Mouse (Mus musculus) MEL (cell line): ENCODE data around the gene Mrpl24. TPM values are rescaled to one million over a fixed set of nuclear protein-coding genes. Genes with fewer than 3 reads are reported as not detected.

ENCODE experiments used
- DNase-seq: peaks from one replicate; pipeline ENCODE4 v3.0.0; 2011; ENCODE audit warnings: low read depth, low spot score
- H3K27ac ChIP-seq: 2 replicates; pipeline ENCODE4 v1.5.1; 2012; ENCODE audit warnings: low read depth, mild to moderate bottlenecking, control low read depth, low read length, moderate library complexity; ENCODE audit not compliant: control insufficient read depth
- H3K27me3 ChIP-seq, 2 experiments: fragments of 150-350 bp in 1 of 2; sonication (generic) in 1 of 2; 2 replicates each; pipeline ENCODE4 v1.6.1; 2012; ENCODE audit warnings: low read length in 2 of 2, mild to moderate bottlenecking in 2 of 2, improper control_type of control experiment in 1 of 2, moderate library complexity in 1 of 2; ENCODE audit not compliant: insufficient read depth in 2 of 2, control insufficient read depth in 1 of 2
- H3K36me3 ChIP-seq, 2 experiments: 2 replicates each; pipeline ENCODE4 v1.6.1; 2012 to 2014; ENCODE audit warnings: low read length in 2 of 2, improper control_type of control experiment in 1 of 2, inconsistent platforms in 1 of 2, mild to moderate bottlenecking in 1 of 2; ENCODE audit not compliant: insufficient read depth in 2 of 2, control insufficient read depth in 1 of 2
- H3K4me1 ChIP-seq, 2 experiments: fragments of 150-350 bp in 1 of 2; sonication (generic) in 1 of 2; 2 replicates each; pipeline ENCODE4 v1.6.1; 2012; ENCODE audit warnings: low read length in 2 of 2, improper control_type of control experiment in 1 of 2, mild to moderate bottlenecking in 1 of 2; ENCODE audit not compliant: insufficient read depth in 2 of 2, control insufficient read depth in 1 of 2
- H3K4me3 ChIP-seq, 2 experiments: fragments of 150-350 bp in 1 of 2; sonication (generic) in 1 of 2; 2 replicates each; pipeline ENCODE4 v1.5.1; 2012; ENCODE audit warnings: low read depth in 2 of 2, low read length in 2 of 2, mild to moderate bottlenecking in 2 of 2, moderate library complexity in 2 of 2, control low read depth in 1 of 2, improper control_type of control experiment in 1 of 2; ENCODE audit not compliant: control insufficient read depth in 1 of 2, insufficient read depth in 1 of 2
- H3K79me2 ChIP-seq: 2 replicates; pipeline ENCODE4 v1.6.1; 2012; ENCODE audit warnings: mild to moderate bottlenecking, low read length, moderate library complexity; ENCODE audit not compliant: control insufficient read depth, poor library complexity, insufficient read depth
- H3K9ac ChIP-seq: 2 replicates; pipeline ENCODE4 v1.6.1; 2012; ENCODE audit warnings: low read depth, mild to moderate bottlenecking, control low read depth, low read length, moderate library complexity; ENCODE audit not compliant: control insufficient read depth, poor library complexity, severe bottlenecking
- H3K9me3 ChIP-seq: fragments of 150-350 bp; sonication (generic); replicated peaks from 2 replicates; pipeline ENCODE4 v1.6.1; 2012; ENCODE audit warnings: mild to moderate bottlenecking, low read length, improper control_type of control experiment, moderate library complexity; ENCODE audit not compliant: insufficient read depth
- CHD1 ChIP-seq: IDR thresholded peaks from 2 replicates; pipeline ENCODE4 v1.6.1; 2012; ENCODE audit warnings: low read depth, mild to moderate bottlenecking, inconsistent platforms, low read length, improper control_type of control experiment
- ELF1 ChIP-seq: IDR thresholded peaks from 2 replicates; pipeline ENCODE4 v1.6.1; 2014; ENCODE audit warnings: low read depth, mild to moderate bottlenecking, inconsistent platforms, low read length, improper control_type of control experiment, moderate library complexity
- EP300 ChIP-seq, 2 experiments: IDR thresholded peaks; 2 replicates each; pipeline ENCODE4 v1.6.1; 2011; ENCODE audit warnings: improper control_type of control experiment in 2 of 2, low read length in 2 of 2, low read depth in 1 of 2, mild to moderate bottlenecking in 1 of 2
- ETS1 ChIP-seq: IDR thresholded peaks from 2 replicates; pipeline ENCODE4 v1.6.1; 2012; ENCODE audit warnings: low read depth, mild to moderate bottlenecking, inconsistent platforms, low read length, improper control_type of control experiment, moderate library complexity
- GABPA ChIP-seq: IDR thresholded peaks from 2 replicates; pipeline ENCODE4 v1.6.1; 2012; ENCODE audit warnings: low read depth, mild to moderate bottlenecking, inconsistent platforms, low read length, improper control_type of control experiment, moderate library complexity
- GATA1 ChIP-seq: IDR thresholded peaks from 2 replicates; pipeline ENCODE4 v1.6.1; 2011; ENCODE audit warnings: low read depth, low read length, improper control_type of control experiment
- HCFC1 ChIP-seq: IDR thresholded peaks from 2 replicates; pipeline ENCODE4 v1.6.1; 2012; ENCODE audit warnings: low read depth, mild to moderate bottlenecking, inconsistent platforms, low read length, improper control_type of control experiment, moderate library complexity
- KAT2A ChIP-seq: conservative IDR thresholded peaks from 2 replicates; pipeline ENCODE4 v1.6.1; 2012; ENCODE audit warnings: low read depth, low read length, improper control_type of control experiment, inconsistent platforms
- MAX ChIP-seq: IDR thresholded peaks from 2 replicates; pipeline ENCODE4 v1.6.1; 2011; ENCODE audit warnings: low read length, improper control_type of control experiment
- MAZ ChIP-seq: IDR thresholded peaks from 2 replicates; pipeline ENCODE4 v1.6.1; 2012; ENCODE audit warnings: low read depth, mild to moderate bottlenecking, inconsistent platforms, low read length, improper control_type of control experiment
- MXI1 ChIP-seq: IDR thresholded peaks from 2 replicates; pipeline ENCODE4 v1.6.1; 2011; ENCODE audit warnings: mild to moderate bottlenecking, low read depth, low read length, improper control_type of control experiment
- MYC ChIP-seq: IDR thresholded peaks from 2 replicates; pipeline ENCODE4 v1.6.1; 2011; ENCODE audit warnings: low read depth, mild to moderate bottlenecking, low read length, improper control_type of control experiment, moderate library complexity
- NELFE ChIP-seq: IDR thresholded peaks from 2 replicates; pipeline ENCODE4 v1.6.1; 2011; ENCODE audit warnings: low read depth, low read length, improper control_type of control experiment
- NRF1 ChIP-seq: IDR thresholded peaks from 2 replicates; pipeline ENCODE4 v1.6.1; 2014; ENCODE audit warnings: low read depth, mild to moderate bottlenecking, inconsistent platforms, low read length, improper control_type of control experiment, moderate library complexity; ENCODE audit not compliant: poor library complexity, insufficient read depth, severe bottlenecking
- POLR2A ChIP-seq, 2 experiments: IDR thresholded peaks; 2 replicates each; pipeline ENCODE4 v1.6.1; 2011 to 2012; ENCODE audit warnings: low read length in 2 of 2, mild to moderate bottlenecking in 2 of 2, control low read depth in 1 of 2, improper control_type of control experiment in 1 of 2, low read depth in 1 of 2, moderate library complexity in 1 of 2; ENCODE audit not compliant: control insufficient read depth in 1 of 2, insufficient read depth in 1 of 2, poor library complexity in 1 of 2
- SIN3A ChIP-seq: IDR thresholded peaks from 2 replicates; pipeline ENCODE4 v1.6.1; 2012; ENCODE audit warnings: low read length, improper control_type of control experiment, inconsistent platforms
- TAL1 ChIP-seq: IDR thresholded peaks from 2 replicates; pipeline ENCODE4 v1.6.1; 2012; ENCODE audit warnings: mild to moderate bottlenecking, inconsistent platforms, low read length, moderate library complexity, mixed read lengths
- TBP ChIP-seq: IDR thresholded peaks from 2 replicates; pipeline ENCODE4 v1.8.0; 2011; ENCODE audit warnings: low read depth, low read length, improper control_type of control experiment
- TCF12 ChIP-seq: IDR thresholded peaks from 2 replicates; pipeline ENCODE4 v1.6.1; 2014; ENCODE audit warnings: low read depth, mild to moderate bottlenecking, inconsistent platforms, low read length, improper control_type of control experiment, moderate library complexity
- UBTF ChIP-seq: IDR thresholded peaks from 2 replicates; pipeline ENCODE4 v1.6.1; 2012; ENCODE audit warnings: low read depth, mild to moderate bottlenecking, inconsistent platforms, low read length, improper control_type of control experiment, moderate library complexity, borderline replicate concordance; ENCODE audit not compliant: insufficient read depth
- USF1 ChIP-seq: IDR thresholded peaks from 2 replicates; pipeline ENCODE4 v1.6.1; 2014; ENCODE audit warnings: low read depth, mild to moderate bottlenecking, inconsistent platforms, low read length, improper control_type of control experiment, moderate library complexity
- USF2 ChIP-seq, 2 experiments: IDR thresholded peaks; 2 replicates each; pipeline ENCODE4 v1.6.1; 2011 to 2012; ENCODE audit warnings: improper control_type of control experiment in 2 of 2, low read length in 2 of 2, borderline replicate concordance in 1 of 2, inconsistent platforms in 1 of 2, low read depth in 1 of 2, mild to moderate bottlenecking in 1 of 2; ENCODE audit not compliant: insufficient read depth in 1 of 2
- ZKSCAN1 ChIP-seq: IDR thresholded peaks from 2 replicates; pipeline ENCODE4 v1.6.1; 2012; ENCODE audit warnings: low read depth, mild to moderate bottlenecking, inconsistent platforms, low read length, improper control_type of control experiment, moderate library complexity
- ZNF384 ChIP-seq: IDR thresholded peaks from 2 replicates; pipeline ENCODE4 v1.6.1; 2012; ENCODE audit warnings: low read depth, mild to moderate bottlenecking, inconsistent platforms, low read length, improper control_type of control experiment
- polyA plus RNA-seq, 2 experiments: library from polyadenylated mRNA; stranded (reverse) in 1 of 2; unstranded in 1 of 2; fragments of >175 nt in 1 of 2; fragments of >200 nt in 1 of 2; gene quantifications; 2 replicates each; pipeline versions ENCODE4 v1.2.1 to v1.2.4; 2012; ENCODE audit warnings: low replicate concordance in 2 of 2, low read depth in 1 of 2; ENCODE audit not compliant: insufficient read length in 2 of 2, insufficient read depth in 1 of 2, missing spikeins in 1 of 2
- total RNA-seq: library from RNA; depleted of rRNA; stranded (reverse); fragments of 300-350 nt; gene quantifications from 2 replicates; pipeline ENCODE4 v1.2.3, GENCODE M21; 2012

Mrpl24 gene
- total and polyA plus RNA-seq, 3 experiments = 59.5 to 77.3 TPM; not detected in 1

GRCm38 (mm10) chr3:87906981-87907857 lies 12.1 kb upstream of the Mrpl24 start:
- peaks cover 5 to 46% of the 10 kb centered on the region in 2 experiments; a peak in 3 of 4 replicates for H3K36me3 ChIP-seq
- peaks cover 64% of the 10 kb centered on the region for H3K79me2 ChIP-seq
- DNase-seq = peak; percentile 71
- H3K4me3 ChIP-seq = peak overlapping the region; percentile 82 to 99
- no peaks in the 10 kb centered on the region for H3K27me3 ChIP-seq
- no peaks in the 10 kb centered on the region for H3K9me3 ChIP-seq
- H3K4me1 ChIP-seq = peaks cover 0 to 34% of the 10 kb centered on the region in 2 experiments; a peak in 3 of 4 replicates
- H3K9ac ChIP-seq = peak overlapping the region; percentile 97
- peak overlapping the region; percentile 85 for H3K27ac ChIP-seq
- peak; percentile 82 for TF ChIP-seq MYC
- peak; percentile 66; the same call in 1 of the 2 replicates for TF ChIP-seq MAZ
- peak; percentile 18; the same call in 1 of the 2 replicates for TF ChIP-seq ETS1
- TF ChIP-seq USF1 = no peak
- TF ChIP-seq NELFE = peak; percentile 46
- peak in 1 of 2 experiments; percentile 49; a peak in 2 of 4 replicates for TF ChIP-seq POLR2A (IDR thresholded peaks at IDR 0.05; ENCODE audit: control insufficient read depth in 1 of 2, insufficient read depth in 1 of 2, low read depth in 1 of 2, low read length in 2 of 2, poor library complexity in 1 of 2)
- no peak for TF ChIP-seq ZKSCAN1
- TF ChIP-seq ZNF384 = no peak
- no peak for TF ChIP-seq USF2 (IDR thresholded peaks at IDR 0.05; ENCODE audit: borderline replicate concordance in 1 of 2, insufficient read depth in 1 of 2, low read depth in 1 of 2, low read length in 2 of 2)
- TF ChIP-seq CHD1 = peak; percentile 67; the same call in 1 of the 2 replicates
- TF ChIP-seq TBP = peak; percentile 62; the same call in 1 of the 2 replicates
- TF ChIP-seq MAX = peak; percentile 67
- TF ChIP-seq MXI1 = peak; percentile 89
- peak in 1 of 2 experiments; percentile 38; a peak in 2 of 4 replicates for TF ChIP-seq EP300 (IDR thresholded peaks at IDR 0.05; ENCODE audit: low read depth in 1 of 2, low read length in 2 of 2)
- TF ChIP-seq SIN3A = peak; percentile 83
- no peak for TF ChIP-seq TAL1
- TF ChIP-seq HCFC1 = peak; percentile 22; the same call in 1 of the 2 replicates
- TF ChIP-seq KAT2A = 0 out of 2 replicates have a peak, but pooled peaks have one; percentile 10

DNA sequence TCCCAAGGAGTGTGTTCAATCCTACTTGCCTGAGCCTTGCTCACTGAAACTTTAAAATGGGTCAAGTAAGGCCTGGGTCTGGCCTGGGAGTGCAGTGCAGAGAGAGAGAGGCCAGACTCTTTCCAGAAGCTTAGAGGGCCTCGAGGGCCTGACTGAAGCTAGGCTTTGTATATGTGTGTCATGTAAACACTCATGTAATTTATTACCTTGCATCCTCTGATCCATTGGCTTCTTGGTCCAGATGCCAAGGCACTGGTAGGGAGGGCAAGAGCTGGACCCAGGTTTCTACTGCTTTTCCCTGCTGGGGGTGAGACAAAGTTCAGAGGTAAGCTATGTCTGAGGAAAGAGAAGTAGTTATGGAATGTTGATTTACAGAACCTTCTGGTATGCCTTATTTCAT lies 11.4 kb upstream of the Mrpl24 start:
- Histone ChIP-seq H3K27ac (peak overlapping the region; percentile 85), H3K36me3 (peaks cover 8 to 50% of the 10 kb centered on the region in 2 experiments), H3K4me3 (peak overlapping the region; percentile 82 to 99), H3K9ac (peak overlapping the region; percentile 97), H3K9me3 (no peaks in the 10 kb centered on the region), H3K27me3 (no peaks in the 10 kb centered on the region), H3K79me2 (peaks cover 69% of the 10 kb centered on the region), H3K4me1 (peaks cover 0 to 37% of the 10 kb centered on the region in 2 experiments; a peak in 3 of 4 replicates)
- TF ChIP-seq TBP (no peak), TCF12 (no peak), NRF1 (no peak), GABPA (no peak), ELF1 (no peak), SIN3A (no peak), CHD1 (no peak), MAZ (no peak), GATA1 (no peak), HCFC1 (no peak), USF1 (no peak), UBTF (no peak)
- DNase-seq = no peak
